Mouse (Mus musculus): ENCODE measurements at regions not wholly inside any gene's neighbourhood (a gene's known extent, or its start where the extent isn't known, plus 50 kb on each side); places are given as distances from the start of the nearest gene placed in this dataset.

GRCm38 (mm10) chr13:54311327-54312026, 59.7 kb upstream of the Cplx2 start:
- TF ChIP-seq CTCF (IDR thresholded peaks at IDR 0.05; ENCODE audit: low read depth), result no peak
- no peak for TF ChIP-seq EP300 (IDR thresholded peaks at IDR 0.05; ENCODE audit: low read depth)
